In genomic region chr15:91096606-91097005, GRCm38 (mm10) we compare ENCODE assay signal across 14 mouse cellular contexts. TPM values are rescaled to one million over a fixed set of nuclear protein-coding genes. Genes with fewer than 3 reads are reported as not detected.
"Had no signal": no experiment of that assay in that cellular context is flagged by ENCODE, and none has a peak within 500 bp of the region (broad histone marks: within the 10 kb centered on the region; RNA-seq: fewer than 3 reads in every experiment).

No protein-coding gene starts in this region.

- DNase-seq: kidney, adult 8-10 months; kidney, postnatal 25 days; lung, embryonic 14.5 days; lung, postnatal 10 days; retina, postnatal 1 day; right cerebral cortex, postnatal 4 days; thymus, postnatal 4 days had no signal

- H3K4me3 ChIP-seq: limb, embryonic 15.5 days; liver, embryonic 12.5 days; midbrain, embryonic 10.5 days; midbrain, embryonic 15.5 days; neural tube, embryonic 13.5 days; stomach, embryonic 15.5 days had no signal

- ATAC-seq: liver, embryonic 12.5 days; midbrain, embryonic 15.5 days had no signal

- H3K9ac ChIP-seq: limb, embryonic 15.5 days; liver, embryonic 12.5 days; lung, embryonic 14.5 days; midbrain, embryonic 15.5 days; neural tube, embryonic 13.5 days; stomach, embryonic 15.5 days had no signal

- H3K9me3 ChIP-seq: limb, embryonic 15.5 days; liver, embryonic 12.5 days; midbrain, embryonic 10.5 days; midbrain, embryonic 15.5 days; neural tube, embryonic 13.5 days; stomach, embryonic 15.5 days had no signal

- H3K27ac ChIP-seq: limb, embryonic 15.5 days; liver, embryonic 12.5 days; midbrain, embryonic 10.5 days; midbrain, embryonic 15.5 days; neural tube, embryonic 13.5 days; stomach, embryonic 15.5 days had no signal

- H3K27me3 ChIP-seq: limb, embryonic 15.5 days; liver, embryonic 12.5 days; midbrain, embryonic 15.5 days; neural tube, embryonic 13.5 days; stomach, embryonic 15.5 days had no signal

- H3K4me2 ChIP-seq: limb, embryonic 15.5 days; liver, embryonic 12.5 days; lung, embryonic 14.5 days; midbrain, embryonic 15.5 days; neural tube, embryonic 13.5 days; stomach, embryonic 15.5 days had no signal

- H3K4me1 ChIP-seq: liver, embryonic 12.5 days had no signal

- H3K36me3 ChIP-seq: limb, embryonic 15.5 days; liver, embryonic 12.5 days; midbrain, embryonic 10.5 days; midbrain, embryonic 15.5 days; neural tube, embryonic 13.5 days; stomach, embryonic 15.5 days had no signal

RNA-seq across cellular contexts. Expression of gene Kif21a, which starts 46.9 kb away (rescaled TPM):
- total RNA-seq: megakaryocyte, adult 5-6 weeks had no signal
